8 mouse cellular contexts compared by ENCODE assay signal in genomic region chr7:46919551-46920176, GRCm38 (mm10). TPM values are rescaled to one million over a fixed set of nuclear protein-coding genes. Genes with fewer than 3 reads are reported as not detected.
A peak's percentile ranks its signal among the peaks of the same experiment; 100 is the strongest.
DNase-seq lines count a peak whose midpoint lies in the region; ATAC-seq lines count a peak whose summit lies in the region.

Gene Tsg101, minus strand, starts transcription at chr7:46919969.

- H3K36me3 ChIP-seq in megakaryocyte, embryonic 14.5 days (replicated peaks; ENCODE audit: low read length), result peaks cover 28% of the 10 kb centered on the region

- no peaks in the 10 kb centered on the region for H3K9me3 ChIP-seq in megakaryocyte, embryonic 14.5 days

- H3K4me1 ChIP-seq in megakaryocyte, embryonic 14.5 days, result peaks cover 52% of the 10 kb centered on the region

- peak; percentile 84 for ATAC-seq in common myeloid progenitor, adult 5-6 weeks (replicated peaks; ENCODE audit: low read depth, poor library complexity, severe bottlenecking)

- peak within 1 kb of the TSS; percentile 96 for H3K4me3 ChIP-seq in megakaryocyte, embryonic 14.5 days (replicated peaks)

- DNase-seq in ZHBTc4 (ENCODE audit: low read depth, low spot score), result peak; percentile 95
- peak; percentile 78 to 82 for DNase-seq in gastrocnemius, adult 8-10 months (ENCODE audit: low spot score in 2 of 2)
- peak; percentile 46 for DNase-seq in hindlimb bud, embryonic 11.5 days (ENCODE audit: extremely low spot score, low read depth, low spot score)
- DNase-seq in left cerebral cortex, adult 8-10 months (ENCODE audit: low spot score in 2 of 2), result peak; percentile 79 to 90
- DNase-seq in right cerebral cortex, postnatal 10 days (ENCODE audit: low spot score in 2 of 2), result peak; percentile 93
- peak; percentile 91 for DNase-seq in urinary bladder, postnatal 25 days (ENCODE audit: low spot score)

- H3K27me3 ChIP-seq in megakaryocyte, embryonic 14.5 days (replicated peaks), result no peaks in the 10 kb centered on the region

RNA-seq across cellular contexts. Expression of gene Tsg101, which starts in this region (rescaled TPM):
- total RNA-seq in common myeloid progenitor, adult 5-6 weeks (2017), result 42.0 and 46.4 TPM in 2 replicates
- 10 to 100 TPM; 50.3 to 64.8 (median 57.9) TPM for total RNA-seq in gastrocnemius, adult 8-10 months (2022)
- total RNA-seq in left cerebral cortex, adult 8-10 months (2022), result 10 to 100 TPM; 68.8 to 80.3 (median 76.1) TPM
- 23.2 and 42.8 TPM in 2 replicates for polyA plus RNA-seq in megakaryocyte, embryonic 14.5 days (2012; ENCODE audit: insufficient read depth, low replicate concordance)

Comparison
In these comparisons a context has a peak if more than half of its experiments do, and no peak if none do; other contexts are left out.
1. Peak in every context shown above with its lines: DNase-seq, ATAC-seq and H3K4me3 ChIP-seq.